Mouse (Mus musculus) midbrain, embryonic 15.5 days (tissue): ENCODE results near the gene Cfp. TPM values are rescaled to one million over a fixed set of nuclear protein-coding genes. Genes with fewer than 3 reads are reported as not detected.

Experiments used
- ATAC-seq: fragments of 200-750 bp; cut with Nextera tagmentation; replicated peaks from 2 replicates; pipeline ENCODE4 v1.8.0; 2017; ENCODE audit warnings: moderate TSS enrichment
- H3K27ac ChIP-seq: fragments of 300-500 bp; sonication (generic); 2 replicates; pipeline ENCODE4 v1.5.1; 2015; ENCODE audit warnings: mild to moderate bottlenecking, inconsistent platforms
- H3K27me3 ChIP-seq: fragments of 300-500 bp; sonication (generic); replicated peaks from 2 replicates; pipeline ENCODE4 v1.6.1; 2015; ENCODE audit warnings: inconsistent platforms
- H3K36me3 ChIP-seq: fragments of 300-500 bp; sonication (generic); replicated peaks from 2 replicates; pipeline ENCODE4 v1.6.1; 2015; ENCODE audit warnings: inconsistent platforms
- H3K4me1 ChIP-seq: fragments of 300-500 bp; sonication (generic); 2 replicates; pipeline ENCODE4 v1.6.1; 2015; ENCODE audit warnings: inconsistent platforms
- H3K4me2 ChIP-seq: fragments of 300-500 bp; sonication (generic); 2 replicates; pipeline ENCODE4 v1.6.1; 2015; ENCODE audit warnings: inconsistent platforms, mild to moderate bottlenecking, moderate library complexity
- H3K4me3 ChIP-seq: fragments of 300-500 bp; sonication (generic); 2 replicates; pipeline ENCODE4 v1.5.1; 2015; ENCODE audit warnings: mild to moderate bottlenecking, inconsistent platforms
- H3K9ac ChIP-seq: fragments of 300-500 bp; sonication (generic); 2 replicates; pipeline ENCODE4 v1.6.1; 2015; ENCODE audit warnings: mild to moderate bottlenecking, inconsistent platforms
- H3K9me3 ChIP-seq: fragments of 300-500 bp; sonication (generic); 2 replicates; pipeline ENCODE4 v1.6.1; 2016; ENCODE audit warnings: inconsistent platforms
- WGBS: fragments of 180-500 bp; shearing (Covaris S2); methylation state at CpG from one replicate; pipeline ENCODE4 v1.1.7; 2015; ENCODE audit warnings: mixed read lengths; 5-methylcytosine and 5-hydroxymethylcytosine counted together
- polyA plus RNA-seq: library from polyadenylated mRNA; unstranded; fragments of >200 nt; fragmentation: Nextera tagmentation; extraction: Ambion mirVana; gene quantifications from 2 replicates; pipeline ENCODE4 v1.2.1, GENCODE M21; 2015

Cfp gene
- polyA plus RNA-seq, 1 experiment from 2014 or later, result 8.7 TPM

DNA sequence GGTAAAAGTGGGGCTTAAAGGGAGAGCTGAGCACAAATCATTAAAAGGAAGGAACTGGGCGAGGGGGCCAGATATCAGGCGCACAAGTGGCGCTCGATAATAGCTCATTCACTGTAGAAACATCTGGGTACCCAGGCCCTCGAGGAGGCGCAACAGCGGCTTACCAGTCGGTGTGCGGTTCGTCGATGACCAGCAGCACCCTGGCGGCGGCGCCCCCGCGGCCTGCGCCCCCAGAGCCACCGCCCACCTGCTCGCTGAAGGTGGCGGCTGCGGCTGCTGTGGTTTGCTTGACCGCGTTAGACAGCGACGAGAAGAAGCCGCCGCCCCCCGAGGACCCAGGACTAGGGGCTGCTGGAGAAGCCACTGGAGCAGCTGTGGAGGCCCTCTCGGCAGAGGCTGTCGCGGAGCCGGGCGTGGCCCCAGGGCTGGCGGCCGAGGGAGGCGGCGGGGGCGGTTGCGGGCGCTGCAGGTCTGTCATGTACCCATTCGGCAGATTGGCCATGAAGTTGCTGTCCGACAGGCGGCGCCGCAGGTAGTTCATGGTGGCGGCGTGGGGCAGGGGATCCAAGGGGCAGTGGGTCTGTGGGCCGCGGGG, 11.0 kb downstream of the Cfp start:
- Histone ChIP-seq H3K4me3 (peak overlapping the region; percentile 57), H3K4me1 (peaks cover 19% of the 10 kb centered on the region; the same call in 1 of the 2 replicates), H3K9ac (peak overlapping the region; percentile 64), H3K36me3 (no peaks in the 10 kb centered on the region), H3K4me2 (peak overlapping the region; percentile 57), H3K27ac (peak overlapping the region; percentile 80), H3K9me3 (no peaks in the 10 kb centered on the region), H3K27me3 (no peaks in the 10 kb centered on the region)
- WGBS, result 26% methylated on average over 49 of the region's 49 CpGs
- peak; percentile 64 for ATAC-seq

DNA sequence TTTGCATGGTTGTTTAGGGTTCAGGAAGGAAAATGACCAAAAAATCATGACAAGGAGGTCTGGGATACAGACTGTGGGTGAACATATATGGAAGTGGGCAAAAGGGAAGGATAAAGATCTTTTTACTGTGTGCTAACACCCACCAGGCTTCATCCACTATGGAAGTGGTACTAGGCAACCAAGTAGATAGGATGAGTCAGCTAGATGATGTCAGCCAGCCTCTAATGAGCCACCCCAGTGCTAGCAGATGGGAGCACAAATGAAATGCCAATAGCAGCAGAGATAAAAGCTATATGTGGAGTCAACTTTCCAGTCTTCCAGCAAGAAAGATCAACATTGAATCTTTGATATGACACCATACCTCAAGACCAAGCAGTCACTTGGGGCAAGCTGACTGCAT, 16.3 kb downstream of the Cfp start:
- Histone ChIP-seq H3K4me3 (no peak overlapping the region), H3K9me3 (no peaks in the 10 kb centered on the region), H3K27ac (no peak overlapping the region), H3K36me3 (no peaks in the 10 kb centered on the region), H3K9ac (no peak overlapping the region), H3K27me3 (no peaks in the 10 kb centered on the region), H3K4me2 (no peak overlapping the region), H3K4me1 (peaks cover 19% of the 10 kb centered on the region; the same call in 1 of the 2 replicates)
- no peak for ATAC-seq

- no peaks in the 10 kb centered on the region for H3K9me3 ChIP-seq
- H3K27ac ChIP-seq, result no peak overlapping the region
- no peak for ATAC-seq
- H3K4me1 ChIP-seq, result peaks cover 13% of the 10 kb centered on the region; the same call in 1 of the 2 replicates
- no peaks in the 10 kb centered on the region for H3K36me3 ChIP-seq
- 82% methylated on average over 6 of the region's 6 CpGs for WGBS
- no peak overlapping the region for H3K4me3 ChIP-seq
- no peak overlapping the region for H3K9ac ChIP-seq
- no peaks in the 10 kb centered on the region for H3K27me3 ChIP-seq
- H3K4me2 ChIP-seq, result no peak overlapping the region
Observed at GRCm38 (mm10) chrX:20913726-20914125, 17.6 kb downstream of the Cfp start.

DNA sequence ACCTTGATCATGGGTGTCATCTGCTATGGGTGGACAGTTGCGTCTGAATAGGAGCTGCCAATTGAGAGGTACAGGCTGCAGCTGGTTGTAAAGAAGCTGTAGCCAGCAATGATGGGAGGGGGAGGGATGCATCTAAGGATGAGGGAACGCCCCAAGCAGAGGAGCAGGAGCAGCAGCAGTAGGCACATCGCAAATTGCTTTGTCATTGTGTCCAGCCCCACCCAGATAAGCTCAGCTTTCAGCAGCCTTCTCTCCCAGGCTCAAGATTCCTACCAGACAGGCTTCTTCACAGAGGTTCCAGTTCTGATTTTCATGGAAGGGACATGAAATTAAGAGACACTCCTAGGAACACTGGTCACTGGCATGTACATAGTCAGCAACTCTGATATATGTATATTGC, 21.3 kb downstream of the Cfp start:
- H3K27ac ChIP-seq, result no peak overlapping the region
- H3K27me3 ChIP-seq, result no peaks in the 10 kb centered on the region
- H3K36me3 ChIP-seq, result 0 out of 2 replicates have a peak, but pooled peaks cover 2% of the 10 kb centered on the region
- H3K4me3 ChIP-seq, result no peak overlapping the region
- no peak overlapping the region for H3K9ac ChIP-seq
- H3K4me2 ChIP-seq, result no peak overlapping the region
- WGBS, result 47% methylated on average over 3 of the region's 3 CpGs
- no peaks in the 10 kb centered on the region for H3K4me1 ChIP-seq
- ATAC-seq, result no peak
- no peaks in the 10 kb centered on the region for H3K9me3 ChIP-seq

Other genes with a start within 250 kb of the Cfp start
- gene Cdk16, start 243.6 kb downstream of the Cfp start, polyA plus RNA-seq, result 152 and 154 TPM in 2 replicates
- gene Usp11, start 227.6 kb downstream of the Cfp start, polyA plus RNA-seq, result 105 and 110 TPM in 2 replicates
- gene Araf, start 133.7 kb downstream of the Cfp start, polyA plus RNA-seq, result 365 and 380 TPM in 2 replicates
- 3.1 and 4.0 TPM in 2 replicates for gene Timp1, start 61.4 kb downstream of the Cfp start, polyA plus RNA-seq
- gene Syn1, start 10.6 kb downstream of the Cfp start, polyA plus RNA-seq, result 76.3 and 76.8 TPM in 2 replicates
- gene Elk1, start 19.1 kb upstream of the Cfp start, polyA plus RNA-seq, result 22.5 and 24.8 TPM in 2 replicates
- gene Uxt, start 30.5 kb upstream of the Cfp start, polyA plus RNA-seq, result 27.7 and 28.5 TPM in 2 replicates
- 7.4 and 9.4 TPM in 2 replicates for gene Zfp182, start 130.8 kb upstream of the Cfp start, polyA plus RNA-seq
- not detected in 2 replicates for gene Spaca5, start 136.9 kb upstream of the Cfp start, polyA plus RNA-seq
- 4.3 and 5.3 TPM in 2 replicates for gene Zfp300, start 158.0 kb upstream of the Cfp start, polyA plus RNA-seq
- gene Ssxa1, start 184.3 kb upstream of the Cfp start, polyA plus RNA-seq, result not detected in 2 replicates
- not detected in 2 replicates for gene Gm21876, start 244.1 kb upstream of the Cfp start, polyA plus RNA-seq